Mouse (Mus musculus) Muller cell, postnatal 12 days (primary cell): ENCODE data around the gene Lims1.
"Not testable (repeated sequence)": the region's sequence is repeated elsewhere in the genome, so short reads cannot be mapped to it uniquely, and the experiment has no call there.

Experiments
- DNase-seq: peaks from one replicate; pipeline ENCODE4 v3.0.0-alpha.2; 2015; ENCODE audit errors: inconsistent ontology term

Lims1 gene

GRCm38 (mm10) chr10:58323028-58323991 lies at the start of gene Lims1:
TSS of gene Lims1 (plus strand) at chr10:58323466.
- peak; percentile 99 for DNase-seq

GRCm38 (mm10) chr10:58282238-58282637 lies 41.0 kb upstream of the Lims1 start:
- no peak for DNase-seq

GRCm38 (mm10) chr10:58290742-58291141 lies 32.5 kb upstream of the Lims1 start:
- DNase-seq, result no peak

- no peak for DNase-seq
Observed at GRCm38 (mm10) chr10:58294246-58294645, 29.0 kb upstream of the Lims1 start.

- DNase-seq, result no peak
Observed at GRCm38 (mm10) chr10:58295605-58296004, 27.7 kb upstream of the Lims1 start.

- DNase-seq, result no peak
Observed at GRCm38 (mm10) chr10:58304996-58305395, 18.3 kb upstream of the Lims1 start.

GRCm38 (mm10) chr10:58306897-58307296 lies 16.4 kb upstream of the Lims1 start:
- no peak for DNase-seq

GRCm38 (mm10) chr10:58310791-58311190 lies 12.5 kb upstream of the Lims1 start:
- peak; percentile 73 for DNase-seq

- DNase-seq, result no peak
Observed at GRCm38 (mm10) chr10:58312887-58313286, 10.4 kb upstream of the Lims1 start.

- peak; percentile 75 for DNase-seq
Observed at GRCm38 (mm10) chr10:58320881-58321280, 2.4 kb upstream of the Lims1 start.

GRCm38 (mm10) chr10:58322361-58323027 lies 772 bp upstream of the Lims1 start:
- peak; percentile 78 for DNase-seq

- DNase-seq, result no peak
Observed at GRCm38 (mm10) chr10:58326271-58326670, 3.0 kb downstream of the Lims1 start.

- DNase-seq, result not testable (repeated sequence)
Observed at GRCm38 (mm10) chr10:58327836-58328235, 4.6 kb downstream of the Lims1 start.

- DNase-seq, result no peak
Observed at GRCm38 (mm10) chr10:58328517-58329108, 5.3 kb downstream of the Lims1 start.

- no peak for DNase-seq
Observed at GRCm38 (mm10) chr10:58330635-58331034, 7.4 kb downstream of the Lims1 start.

- DNase-seq, result no peak
Observed at GRCm38 (mm10) chr10:58331741-58332140, 8.5 kb downstream of the Lims1 start.

- no peak for DNase-seq
Observed at GRCm38 (mm10) chr10:58333414-58333813, 10.1 kb downstream of the Lims1 start.

- DNase-seq, result no peak
Observed at GRCm38 (mm10) chr10:58336156-58336555, 12.9 kb downstream of the Lims1 start.

GRCm38 (mm10) chr10:58337091-58337490 lies 13.8 kb downstream of the Lims1 start:
- not testable (repeated sequence) for DNase-seq

- no peak for DNase-seq
Observed at GRCm38 (mm10) chr10:58338590-58338989, 15.3 kb downstream of the Lims1 start.

- DNase-seq, result no peak
Observed at GRCm38 (mm10) chr10:58341685-58342084, 18.4 kb downstream of the Lims1 start.

- DNase-seq, result no peak
Observed at GRCm38 (mm10) chr10:58342199-58342598, 18.9 kb downstream of the Lims1 start.
